Mouse (Mus musculus) leukemia stem cell, adult 10-12 weeks (primary cell): ENCODE measurements around the gene Trpm5. TPM values are rescaled to one million over a fixed set of nuclear protein-coding genes. Genes with fewer than 3 reads are reported as not detected.

Experiments used
- polyA plus RNA-seq: library from polyadenylated mRNA; stranded (reverse); fragments of >175 nt; gene quantifications from 2 replicates; pipeline ENCODE4 v1.2.3, GENCODE M21; 2012; ENCODE audit warnings: low replicate concordance

The Trpm5 gene
- 0.07 and 0.19 TPM in 2 replicates for polyA plus RNA-seq

GRCm38 (mm10) chr7:143094592-143095553 is at the start of gene Trpm5:
Trpm5 (minus strand) TSS chr7:143094642.

DNA sequence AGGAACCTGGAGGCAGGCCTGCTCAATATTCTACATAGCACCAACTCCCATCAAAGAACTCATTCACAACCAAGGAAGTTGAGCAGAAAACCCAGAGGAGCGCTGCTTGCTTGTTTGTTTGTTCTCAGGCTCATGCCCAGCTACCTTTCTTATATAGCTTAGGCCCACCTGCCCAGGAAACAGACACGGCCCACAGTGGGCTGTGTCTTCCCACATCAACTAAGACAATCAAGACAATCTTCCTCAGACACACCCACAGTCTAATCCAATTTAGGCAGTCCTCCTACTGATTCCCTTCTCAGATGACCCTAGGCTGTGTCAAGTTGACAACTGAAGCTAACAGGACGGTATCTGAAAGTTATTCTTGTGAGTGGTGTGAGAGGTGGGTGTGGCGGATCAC is 11.6 kb upstream of the Trpm5 start, which contains the start of gene Kcnq1:
TSS of gene Kcnq1 (plus strand) at position 301 of the 400 bp plus-strand sequence.

GRCm38 (mm10) chr7:143068882-143069591 is 25.4 kb downstream of the Trpm5 start, which contains the start of gene Tssc4:
Tssc4 (plus strand) TSS chr7:143069249.

GRCm38 (mm10) chr7:143052626-143053007 is 41.8 kb downstream of the Trpm5 start, which contains the start of gene Cd81:
Cd81 (plus strand) TSS chr7:143052739.

Other genes starting within 250 kb of the Trpm5 start
- not detected in 2 replicates for gene Th, start 163.5 kb downstream of the Trpm5 start, polyA plus RNA-seq
- 0.84 and 2.5 TPM in 2 replicates for gene Ascl2, start 125.4 kb downstream of the Trpm5 start, polyA plus RNA-seq
- 40.2 and 49.2 TPM in 2 replicates for gene Tspan32, start 89.6 kb downstream of the Trpm5 start, polyA plus RNA-seq
- 156 and 464 TPM in 2 replicates for gene Cd81, start 41.9 kb downstream of the Trpm5 start, polyA plus RNA-seq
- gene Tssc4, start 25.4 kb downstream of the Trpm5 start, polyA plus RNA-seq = 283 and 335 TPM in 2 replicates
- 0.15 and 0.33 TPM in 2 replicates for gene Kcnq1, start 11.7 kb upstream of the Trpm5 start, polyA plus RNA-seq